Mouse (Mus musculus) bone marrow macrophage, adult 2 months (primary cell): ENCODE results near the gene Aatk.

Source experiments
- CTCF ChIP-seq: IDR thresholded peaks from 2 replicates; pipeline ENCODE4 v1.5.1; 2012; ENCODE audit warnings: low read depth, mild to moderate bottlenecking, low read length, moderate library complexity
- POLR2A ChIP-seq: IDR thresholded peaks from 2 replicates; pipeline ENCODE4 v1.6.1; 2012; ENCODE audit warnings: mild to moderate bottlenecking, low read depth, low read length, borderline replicate concordance

DNA sequence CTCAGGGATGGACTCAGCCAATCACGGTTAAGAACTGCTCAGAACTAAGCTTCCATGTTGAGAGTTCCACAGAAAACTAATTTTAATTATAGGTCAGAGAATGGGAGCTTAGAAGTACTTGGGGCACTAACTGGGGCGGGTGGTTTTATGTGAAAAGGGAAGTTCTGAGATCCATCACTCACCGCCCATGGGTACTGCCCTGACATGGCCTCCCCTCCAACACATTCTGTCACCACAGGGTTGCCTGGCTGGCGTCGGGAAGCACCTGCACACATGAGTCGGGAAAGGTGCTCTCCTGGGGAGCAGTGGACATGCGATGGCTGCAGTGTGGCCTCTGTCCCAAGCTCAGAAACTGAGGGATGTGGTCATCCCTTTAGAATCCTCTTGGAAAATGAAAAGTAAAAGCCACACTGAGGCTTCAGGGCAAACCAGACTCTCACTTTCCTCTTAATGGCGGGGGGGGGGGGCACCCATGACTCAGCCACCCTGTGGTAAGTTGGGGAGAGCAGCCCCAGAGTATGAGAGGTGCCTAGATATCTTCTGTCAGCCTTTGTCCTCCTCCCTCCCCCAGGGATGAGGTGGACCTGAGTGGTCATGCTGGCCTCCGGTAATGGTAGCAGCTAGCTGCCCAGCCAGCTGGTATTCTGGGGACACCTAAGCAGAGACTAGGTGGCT is 60.1 kb downstream of the Aatk start:
- no peak for TF ChIP-seq CTCF
- TF ChIP-seq POLR2A: no peak
